Mouse (Mus musculus) c-Kit-positive CD71-negative TER-119-negative erythroid progenitor cells, embryonic 14.5 days (primary cell): ENCODE results near the gene Pald1.

Source experiments
- DNase-seq: peaks from one replicate; pipeline ENCODE4 v3.0.0-alpha.2; 2013; ENCODE audit warnings: low read depth

Gene Pald1

DNA sequence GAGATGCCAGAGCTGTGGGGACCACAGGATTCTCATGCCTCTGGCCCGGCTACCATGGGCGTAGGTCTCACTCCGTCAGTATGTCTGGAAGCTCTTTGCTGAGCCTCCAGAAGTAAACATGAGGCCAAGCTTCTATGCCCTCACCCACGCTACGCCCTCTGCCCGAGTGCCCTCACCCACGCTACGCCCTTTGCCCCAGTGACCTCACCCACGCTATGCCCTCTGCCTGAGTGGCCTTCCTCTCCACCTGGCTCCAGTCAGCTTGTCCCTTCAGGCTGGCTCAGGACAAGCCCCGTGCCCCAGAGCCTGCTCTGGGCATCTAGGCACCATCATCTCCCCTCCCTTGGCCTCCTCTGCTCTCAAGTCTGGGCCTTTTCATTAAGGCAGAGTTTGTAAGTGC, 55.8 kb downstream of the Pald1 start:
- DNase-seq, result no peak

DNA sequence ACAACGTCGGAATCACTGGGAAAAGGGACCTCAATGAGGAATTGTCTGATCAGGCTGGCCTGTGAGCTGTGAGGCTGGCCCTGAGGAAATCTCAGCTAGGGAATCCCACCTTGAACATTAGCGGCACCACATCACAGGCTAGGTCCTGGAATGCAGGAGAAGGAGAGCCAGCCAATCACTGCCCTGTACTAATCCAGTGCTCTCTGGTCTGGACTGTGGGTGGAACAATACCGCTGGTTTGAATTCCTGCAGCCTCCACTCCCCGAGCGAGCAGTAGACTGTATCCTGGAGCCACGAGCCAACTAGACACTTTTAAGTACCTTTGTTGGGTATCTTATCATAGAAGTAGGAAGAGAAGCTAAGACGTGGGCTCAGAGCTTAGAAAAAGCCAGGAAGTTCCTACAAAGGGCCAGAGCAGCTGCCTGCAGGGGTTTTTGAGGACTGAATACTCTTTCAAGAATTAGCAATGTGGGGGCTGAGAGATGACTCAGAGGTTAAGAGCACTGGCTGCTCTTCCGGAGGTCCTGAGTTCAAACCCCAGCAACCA, 57.5 kb downstream of the Pald1 start:
- no peak for DNase-seq

DNA sequence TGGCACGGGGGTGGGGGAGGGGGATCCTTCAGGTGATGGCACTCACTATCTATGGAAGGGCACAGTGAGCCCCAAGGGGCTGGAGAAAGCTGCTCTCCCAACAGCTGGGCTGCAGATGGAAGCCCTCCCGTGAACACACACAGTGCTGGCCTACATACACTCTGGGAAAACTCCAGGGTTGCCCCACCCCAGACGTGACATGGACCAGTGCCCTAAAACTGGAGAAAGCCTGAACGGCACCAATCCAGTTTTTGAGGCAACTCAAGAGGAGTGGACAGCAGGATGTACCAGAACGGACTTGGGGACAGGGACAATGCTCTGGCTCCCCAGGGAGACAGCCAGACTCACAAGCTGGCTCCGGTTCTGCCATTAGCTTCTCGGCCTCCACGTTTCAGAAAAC, 58.6 kb downstream of the Pald1 start:
- no peak for DNase-seq

DNA sequence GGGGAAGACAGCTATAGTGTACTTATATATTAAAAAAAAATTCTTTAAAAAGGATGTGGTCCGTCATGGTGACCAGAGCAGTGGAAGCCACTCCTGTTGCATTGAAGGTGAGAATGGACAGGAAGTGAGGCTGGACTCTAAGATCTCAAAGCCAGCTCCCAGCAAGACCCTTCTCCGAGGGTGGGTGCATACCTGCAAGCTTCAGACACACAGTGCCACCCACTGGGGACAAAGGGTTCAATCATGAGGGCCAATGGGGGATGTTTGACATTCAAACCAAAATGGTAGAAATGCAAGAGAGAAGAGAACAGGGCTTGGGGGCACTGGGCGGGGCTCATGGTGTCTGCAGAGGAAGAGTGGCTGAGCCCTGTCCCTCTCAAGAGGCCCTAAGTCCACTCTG, 64.8 kb downstream of the Pald1 start:
- no peak for DNase-seq

DNA sequence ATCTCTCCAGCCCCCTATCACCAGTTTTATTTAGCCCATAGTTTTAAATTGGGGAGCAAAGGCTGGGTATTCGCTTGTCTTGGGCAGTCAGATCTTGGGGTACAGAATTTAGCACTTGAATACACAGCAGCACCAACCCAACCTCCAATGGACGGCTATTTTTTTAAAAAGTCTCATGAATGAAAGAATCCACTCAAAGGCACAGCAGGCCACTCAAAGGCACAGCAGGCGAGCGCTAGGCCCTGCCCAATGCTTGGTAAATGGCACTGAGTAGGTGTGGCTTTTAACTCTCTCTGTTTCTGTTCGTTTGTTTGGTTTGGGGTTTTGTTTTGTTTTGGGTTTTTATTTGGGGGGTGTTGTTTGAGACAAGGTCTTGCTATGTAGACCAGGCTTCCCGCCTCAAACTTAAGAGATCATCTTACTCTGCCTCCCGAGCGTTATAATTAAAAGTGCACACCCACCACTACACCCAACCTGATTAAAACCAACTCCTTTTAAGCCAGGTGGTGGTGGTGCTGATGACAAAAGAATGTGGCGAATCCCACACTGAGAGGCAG, 67.9 kb downstream of the Pald1 start:
- no peak for DNase-seq

DNA sequence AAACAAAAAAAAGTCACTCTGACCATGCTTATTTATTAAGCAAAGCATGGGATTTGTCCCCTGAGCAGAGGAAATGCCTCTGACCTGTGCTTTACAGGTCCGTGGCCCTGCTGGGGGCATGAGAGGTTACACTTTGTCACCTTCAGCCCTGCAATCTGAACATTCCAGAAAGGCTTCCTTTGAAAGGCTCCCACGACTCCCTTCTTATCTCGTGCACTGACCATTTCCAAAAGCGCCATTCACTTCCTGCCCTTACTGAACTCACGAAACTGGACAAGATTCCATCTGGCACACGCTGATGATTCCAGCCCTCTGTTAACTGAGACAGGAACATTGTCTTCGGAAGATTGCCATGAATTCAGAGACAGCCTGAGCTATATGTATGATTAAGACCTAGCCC, 69.6 kb downstream of the Pald1 start:
- DNase-seq, result no peak

DNA sequence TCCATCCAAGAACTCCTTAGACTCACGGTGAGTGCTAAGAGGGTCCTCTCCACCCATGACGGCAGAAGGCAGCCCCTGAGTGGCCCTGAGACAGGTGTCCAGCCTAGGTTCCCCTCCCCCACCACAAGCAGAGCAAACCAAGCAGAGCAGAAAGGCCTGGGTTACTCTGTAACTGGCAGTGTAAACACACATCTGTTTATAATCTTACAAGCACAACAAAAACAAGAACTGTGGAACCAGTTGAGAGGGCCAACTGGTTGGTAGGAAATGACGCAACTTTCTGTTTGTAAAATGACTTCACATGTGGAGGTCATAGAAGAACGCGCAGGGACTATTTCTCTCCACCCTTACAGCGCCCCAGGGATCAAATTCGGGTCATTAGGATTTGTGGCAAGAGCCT, 70.6 kb downstream of the Pald1 start:
- no peak for DNase-seq

DNA sequence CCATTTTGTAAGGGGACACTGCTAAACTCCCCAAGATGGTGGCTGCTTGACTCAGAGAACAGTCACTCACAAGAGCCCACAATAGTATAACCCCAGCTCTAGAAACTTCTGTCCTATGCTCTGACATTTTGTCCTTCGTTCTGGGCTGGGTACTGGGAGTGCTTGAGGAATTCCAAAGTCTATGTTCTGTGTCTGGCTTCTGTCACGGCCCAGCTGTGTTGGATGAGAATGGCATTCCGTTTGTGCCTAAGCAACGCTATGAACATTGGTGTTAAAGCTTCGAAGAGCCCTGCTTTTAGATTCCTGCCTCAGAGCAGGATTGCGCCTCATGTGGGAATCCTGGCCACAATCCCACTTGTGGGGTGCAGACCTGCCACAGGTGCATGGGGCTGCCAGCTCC, 71.2 kb downstream of the Pald1 start:
- DNase-seq, result no peak

DNA sequence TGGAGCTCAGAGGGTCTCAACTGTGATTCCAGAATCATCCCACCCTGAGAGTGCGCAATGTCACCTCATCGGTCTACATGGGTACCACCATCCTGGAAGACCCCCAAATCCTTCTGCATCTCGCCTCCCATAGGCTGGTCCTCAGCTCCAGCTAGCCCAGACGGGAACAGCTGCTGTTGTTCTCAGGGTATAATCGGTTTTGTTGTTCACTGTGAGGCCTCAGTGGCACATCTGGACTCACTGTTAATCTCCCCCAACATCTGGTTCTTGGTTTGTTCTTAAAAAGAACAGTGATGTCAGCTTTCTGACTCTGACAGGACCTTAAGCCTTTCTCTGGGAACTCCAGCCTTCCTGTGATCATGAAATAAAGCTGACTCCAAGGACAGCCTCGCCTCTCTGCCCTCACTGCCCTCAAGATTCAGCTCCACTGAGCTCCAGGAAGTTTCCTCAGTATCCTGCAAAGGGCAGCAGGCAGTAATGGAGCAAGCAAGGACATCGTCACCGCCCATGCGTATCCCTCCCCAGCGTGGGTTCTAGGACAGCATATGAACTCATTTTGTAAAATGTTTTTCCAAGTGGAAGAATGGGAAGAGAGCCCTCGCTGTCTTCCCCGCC, 74.5 kb downstream of the Pald1 start:
- DNase-seq, result no peak

DNA sequence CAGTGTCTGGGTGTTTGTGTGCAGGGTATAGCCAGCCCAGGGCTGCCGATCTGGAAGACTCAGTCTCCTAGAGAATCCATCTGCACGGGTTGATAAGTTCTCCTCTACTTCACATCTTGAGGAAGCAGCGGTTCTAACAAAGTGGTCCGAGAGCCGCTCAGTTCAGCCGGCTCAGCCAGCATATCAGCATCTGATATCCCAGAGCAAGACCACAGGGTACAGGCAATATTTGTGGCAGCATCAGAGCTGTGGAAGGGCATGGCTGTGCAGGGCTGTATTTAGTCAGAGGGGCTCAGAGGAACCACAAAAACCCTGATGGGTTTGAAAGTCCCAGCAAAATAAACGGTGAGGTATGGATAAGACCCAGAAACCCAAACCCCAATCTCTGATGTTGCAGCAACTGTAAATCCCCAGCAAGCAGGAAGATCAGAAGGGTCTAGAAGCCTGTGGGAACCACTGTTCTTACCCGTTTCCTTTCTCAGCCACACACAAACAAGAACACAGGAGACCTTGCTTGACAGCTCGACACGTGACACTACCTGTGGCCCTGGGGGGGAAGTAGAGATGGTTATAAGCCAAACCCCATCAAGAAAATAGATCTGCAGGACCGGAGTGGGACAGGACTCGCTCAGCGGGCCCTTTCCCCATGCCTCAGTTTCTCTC, 77.3 kb downstream of the Pald1 start:
- no peak for DNase-seq

DNA sequence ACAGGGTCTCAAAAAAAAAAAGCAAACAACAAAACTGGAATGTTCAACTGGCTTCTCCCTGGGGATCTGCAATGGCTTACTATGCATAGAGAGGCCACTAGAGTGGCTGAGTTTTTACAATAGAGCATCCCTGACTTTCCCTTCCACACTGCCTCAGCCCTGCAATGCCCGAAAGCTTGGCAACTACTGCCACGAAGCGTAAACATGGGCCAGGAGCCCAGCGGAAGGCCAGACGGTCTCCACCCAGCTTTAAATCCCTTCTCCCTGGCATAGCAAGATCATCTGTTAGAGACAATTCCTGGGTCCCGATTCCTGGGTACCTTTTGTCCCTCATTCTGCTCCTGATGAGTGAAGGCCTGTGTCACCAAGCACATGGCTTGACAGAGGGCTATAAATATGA, 79.3 kb downstream of the Pald1 start:
- no peak for DNase-seq

DNA sequence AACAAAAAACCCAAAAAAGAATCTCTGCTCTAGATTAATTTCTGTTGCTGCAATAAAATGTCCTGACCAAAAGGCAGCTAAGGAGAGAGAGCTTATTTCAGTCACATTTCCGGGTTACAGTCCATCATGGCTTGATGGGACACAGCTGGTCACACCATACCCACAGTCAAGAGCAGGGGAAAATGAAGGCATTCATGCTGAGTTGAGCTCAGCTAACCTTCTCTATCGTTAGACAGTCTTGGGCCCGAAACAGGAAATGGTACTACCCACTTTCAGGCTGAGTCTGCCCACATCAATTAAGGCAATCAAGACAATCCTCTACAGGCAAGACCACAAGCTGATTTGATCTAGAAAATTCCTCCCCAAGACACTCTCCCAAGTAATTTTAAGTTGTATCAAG, 82.3 kb downstream of the Pald1 start:
- DNase-seq, result no peak

DNA sequence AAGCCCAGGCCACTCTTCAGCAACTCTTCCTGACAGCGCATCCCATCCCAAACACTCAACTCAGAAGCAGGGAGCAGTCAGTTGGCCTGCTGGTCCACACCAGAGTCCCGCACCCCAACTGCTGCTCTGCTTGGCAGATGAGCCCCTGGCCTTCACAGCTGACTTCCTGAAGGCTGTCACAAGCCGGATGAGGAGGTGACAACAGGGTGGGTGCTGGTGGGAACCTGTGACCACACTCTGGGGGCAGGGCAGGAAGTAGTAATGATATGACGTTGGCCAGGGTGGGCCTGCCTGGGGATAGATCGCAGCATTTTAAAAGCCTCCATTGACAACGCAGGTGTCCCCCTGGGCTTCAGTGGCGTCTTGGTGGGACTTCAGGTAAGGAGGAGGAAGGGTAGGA, 85.9 kb downstream of the Pald1 start, which contains the start of gene Prf1:
Prf1 (plus strand) TSS at position 357 of the 400 bp plus-strand sequence.
- no peak for DNase-seq

DNA sequence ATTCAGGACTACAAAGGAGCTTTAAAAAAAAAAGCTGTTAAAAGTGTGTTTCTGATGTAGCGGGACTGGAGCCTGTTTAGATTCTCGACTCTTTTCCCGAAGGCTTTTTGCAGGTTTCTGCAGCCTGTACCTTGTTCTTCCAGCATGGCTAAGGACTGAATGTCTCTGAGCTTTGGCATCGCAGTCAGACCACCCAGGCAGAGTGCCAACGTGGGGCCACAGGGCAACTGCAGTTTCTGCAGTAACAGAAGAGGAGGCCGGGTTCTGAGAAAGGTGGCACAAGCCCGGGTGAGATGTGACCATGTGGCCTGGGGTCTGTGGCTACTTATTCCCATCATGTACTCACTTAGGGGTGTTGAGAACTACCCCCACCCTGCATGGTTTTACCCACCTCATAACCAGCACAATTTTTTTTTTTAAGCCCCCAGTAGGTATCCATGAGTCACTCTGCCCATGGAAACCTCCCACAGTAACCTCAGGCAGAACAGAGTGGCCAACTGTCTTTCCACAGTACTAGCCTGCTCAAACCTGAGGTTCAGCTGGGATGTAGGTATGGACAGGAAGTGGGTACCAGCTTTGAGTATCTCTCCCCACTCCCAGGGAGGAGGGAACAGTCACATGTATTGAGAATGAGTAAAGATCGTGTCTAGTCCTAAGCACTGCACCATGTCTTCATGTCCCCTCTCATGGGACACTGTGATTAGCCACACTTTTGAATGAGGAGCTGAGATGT, 86.5 kb downstream of the Pald1 start:
- DNase-seq, result no peak

DNA sequence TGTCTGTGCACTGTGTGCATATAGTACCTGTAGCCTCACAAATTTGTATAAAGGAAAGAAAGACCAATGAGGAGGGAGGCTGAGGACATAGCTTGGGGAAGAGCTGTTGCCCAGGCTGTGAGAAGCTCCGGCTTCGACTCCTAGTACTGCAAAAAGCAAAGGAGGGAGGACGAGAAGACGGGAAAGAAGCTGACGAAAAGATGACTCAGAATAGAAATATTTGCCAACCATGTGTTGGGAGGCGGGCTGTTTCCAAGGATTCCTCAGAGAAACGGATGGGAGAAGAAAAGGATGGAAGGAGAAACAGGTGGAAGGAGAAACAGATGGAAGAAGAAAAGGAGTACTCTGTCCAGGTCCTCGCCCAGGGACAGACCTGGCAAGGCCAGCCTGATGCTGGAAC, 89.1 kb downstream of the Pald1 start:
- no peak for DNase-seq

DNA sequence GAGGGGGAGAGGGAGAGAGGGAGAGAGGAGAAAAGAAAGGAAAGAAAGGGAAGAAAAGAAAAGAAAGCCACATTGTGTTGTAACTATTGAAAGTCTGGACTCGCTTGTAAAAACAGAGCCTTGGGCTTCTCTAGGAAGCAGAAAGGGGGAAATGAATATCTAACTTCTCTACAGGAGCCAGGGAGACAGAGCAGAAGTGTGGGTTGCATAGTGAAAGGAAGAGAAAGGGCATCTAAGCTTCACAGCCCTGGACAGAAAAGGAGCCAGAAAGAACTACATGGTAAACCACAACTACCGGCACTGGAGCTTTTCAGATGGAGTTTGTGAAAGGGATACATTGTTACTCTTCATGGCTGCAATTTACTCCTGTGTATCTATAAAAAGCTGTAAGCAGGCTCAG, 92.9 kb downstream of the Pald1 start:
- DNase-seq, result no peak

DNA sequence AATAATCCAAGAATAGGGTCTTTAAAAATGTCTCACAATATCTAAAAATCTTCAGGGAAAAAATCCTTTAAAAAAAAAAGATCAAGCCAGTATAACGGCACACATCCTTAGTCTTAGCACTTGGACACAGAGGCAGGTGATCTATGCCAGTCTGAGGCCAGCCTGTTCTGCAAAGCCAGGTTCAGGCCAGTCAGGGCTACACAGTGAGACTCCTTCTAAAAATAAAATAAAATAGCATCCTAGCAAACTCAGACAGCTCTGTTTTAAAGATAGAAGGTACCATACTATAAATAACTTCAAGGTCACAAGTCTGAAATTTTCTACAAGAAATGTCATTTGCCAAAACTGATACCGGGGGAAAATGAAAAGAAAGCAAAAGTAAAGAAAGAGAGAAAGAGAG, 93.3 kb downstream of the Pald1 start:
- no peak for DNase-seq

DNA sequence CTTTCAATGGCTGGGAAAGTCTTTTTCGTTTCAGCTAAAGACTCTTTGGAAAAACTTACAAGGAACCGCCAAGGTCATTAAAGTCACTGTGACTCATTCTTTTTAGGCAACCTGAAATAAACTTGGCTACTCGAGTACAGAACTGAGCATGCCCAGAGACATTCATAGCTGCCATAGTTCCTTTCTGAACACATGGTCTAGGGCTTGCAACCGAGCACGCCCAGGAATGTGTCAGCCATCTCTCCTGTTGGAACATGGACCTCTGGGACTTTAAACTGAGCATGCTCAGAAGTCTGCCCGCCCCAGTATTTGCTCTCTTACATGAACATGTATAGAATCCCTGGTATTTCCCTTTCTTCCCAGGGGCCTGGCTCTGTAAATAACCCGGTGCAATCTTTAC, 97.1 kb downstream of the Pald1 start:
- no peak for DNase-seq

DNA sequence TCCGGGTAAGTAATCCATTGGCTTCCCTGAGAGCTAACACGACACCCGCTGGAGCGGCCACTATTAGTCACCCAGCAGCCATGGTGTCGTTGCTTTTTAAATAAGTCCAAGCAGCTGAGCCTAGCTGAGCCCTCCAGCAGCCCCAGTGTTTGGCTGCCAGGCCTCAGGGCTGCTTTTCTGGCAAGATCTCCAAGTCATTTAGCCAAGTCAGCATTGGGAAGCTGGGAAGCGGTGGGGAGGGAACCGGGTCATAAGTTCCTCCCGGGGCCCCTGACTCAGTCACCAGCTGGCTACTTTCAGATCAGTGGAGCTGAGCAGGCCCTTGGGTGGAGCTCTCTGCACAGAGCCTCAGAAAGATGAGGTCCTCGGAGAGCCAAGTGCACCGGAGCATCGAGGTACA, 98.1 kb downstream of the Pald1 start:
- no peak for DNase-seq

DNA sequence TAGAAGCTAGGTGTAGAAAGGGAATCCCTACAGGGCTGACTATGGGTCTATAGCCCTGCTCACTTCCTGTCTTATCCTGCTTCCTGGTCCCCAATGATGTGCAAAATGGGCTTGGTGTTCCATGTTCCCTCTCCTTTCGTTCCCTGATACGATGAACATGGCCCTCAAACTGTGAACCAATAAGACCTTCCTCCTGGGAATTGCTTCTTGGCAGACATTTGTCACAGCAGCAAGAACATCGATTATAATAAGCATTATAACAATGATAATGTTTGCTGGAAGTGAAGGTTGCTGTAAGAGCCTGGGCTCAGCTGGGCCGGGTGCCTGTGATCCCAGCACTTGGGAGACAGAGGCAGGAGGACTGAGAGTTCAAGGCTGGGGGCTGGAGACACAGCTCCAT, 99.0 kb downstream of the Pald1 start:
- no peak for DNase-seq

DNA sequence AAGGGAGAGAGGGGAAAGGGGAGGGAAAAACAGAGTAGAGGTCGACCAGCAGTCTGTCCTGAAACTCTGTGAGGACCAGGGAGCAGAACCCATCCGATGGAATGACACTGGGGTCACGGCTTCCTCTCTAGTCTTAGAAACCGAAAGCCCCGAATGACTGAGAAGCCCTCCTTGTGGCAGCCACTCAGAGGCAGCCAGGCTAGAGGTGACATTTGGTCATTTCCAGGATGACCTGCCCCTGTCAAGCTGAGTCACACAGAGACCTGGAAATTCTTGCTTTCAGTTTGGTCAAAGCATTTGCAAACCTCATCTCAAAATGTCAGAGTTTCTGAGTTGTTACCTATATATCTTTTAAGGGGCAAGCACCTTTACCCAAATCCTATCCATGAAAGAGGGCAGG, 102.2 kb downstream of the Pald1 start:
- DNase-seq, result no peak

DNA sequence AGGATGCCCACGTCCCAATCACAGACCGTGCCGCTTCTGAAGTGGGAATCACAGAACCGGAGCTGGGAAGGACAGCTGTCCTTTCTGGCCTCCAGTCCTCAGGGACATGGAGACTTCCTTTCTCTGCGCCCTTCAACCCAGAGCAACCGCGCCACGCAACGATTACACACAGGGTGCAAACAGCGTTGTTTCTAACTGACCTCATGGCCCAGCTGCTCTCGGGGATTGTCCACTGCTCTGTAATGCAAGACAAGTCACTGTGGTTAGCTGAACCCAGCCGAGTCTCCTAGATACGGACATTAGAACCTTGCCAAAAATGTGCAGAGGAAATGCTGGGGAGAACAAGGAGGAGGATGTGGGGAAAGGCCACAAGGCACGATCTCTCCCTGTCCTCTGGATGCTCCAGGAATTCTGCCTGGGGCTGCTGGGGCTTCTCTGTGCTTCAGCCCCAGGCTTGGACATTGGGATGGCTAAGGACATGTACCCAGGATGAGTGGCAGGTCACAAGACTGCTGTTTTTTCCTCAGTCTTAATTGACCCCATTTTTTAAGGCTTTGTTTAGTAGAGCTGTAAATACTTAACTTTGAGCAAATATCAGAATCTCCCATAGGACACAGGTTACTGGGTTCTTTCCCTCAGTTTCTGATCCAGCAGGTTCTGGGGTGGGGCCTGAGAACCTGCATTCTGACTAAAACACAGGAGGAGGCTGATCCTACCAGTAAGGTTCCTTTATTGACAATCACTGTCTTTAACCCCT, 105.2 kb downstream of the Pald1 start:
- DNase-seq, result no peak
